Mouse (Mus musculus): ENCODE results near the gene Tmem37. TPM values are rescaled to one million over a fixed set of nuclear protein-coding genes. Genes with fewer than 3 reads are reported as not detected.
A peak's percentile ranks its signal among the peaks of the same experiment; 100 is the strongest.

Gene Tmem37
- total RNA-seq, 2 experiments from 2014 or later = 5.5 to 6.3 TPM

DNA sequence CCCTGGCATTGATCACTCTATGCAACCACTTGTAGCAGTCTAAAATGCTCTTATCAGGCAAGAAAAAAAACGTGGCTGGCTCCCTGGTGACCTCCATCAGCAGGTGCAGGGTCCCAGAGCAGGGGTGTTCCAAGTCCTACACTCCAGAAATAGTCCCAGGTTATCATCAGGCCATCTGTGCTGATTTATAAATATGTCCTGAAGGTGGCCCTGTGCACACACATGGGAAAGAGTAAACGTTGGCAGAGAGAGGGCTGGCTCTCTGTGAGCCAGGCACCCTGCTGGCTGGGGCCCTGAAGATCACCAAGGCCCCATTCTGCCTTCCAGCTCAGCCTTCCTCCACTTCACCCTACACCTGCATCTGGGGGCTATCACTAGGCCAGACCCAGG lies 48.8 kb downstream of the Tmem37 start:
- no peak for DNase-seq
- intact Hi-C loops (cut with DNase I) = no loop called here

DNA sequence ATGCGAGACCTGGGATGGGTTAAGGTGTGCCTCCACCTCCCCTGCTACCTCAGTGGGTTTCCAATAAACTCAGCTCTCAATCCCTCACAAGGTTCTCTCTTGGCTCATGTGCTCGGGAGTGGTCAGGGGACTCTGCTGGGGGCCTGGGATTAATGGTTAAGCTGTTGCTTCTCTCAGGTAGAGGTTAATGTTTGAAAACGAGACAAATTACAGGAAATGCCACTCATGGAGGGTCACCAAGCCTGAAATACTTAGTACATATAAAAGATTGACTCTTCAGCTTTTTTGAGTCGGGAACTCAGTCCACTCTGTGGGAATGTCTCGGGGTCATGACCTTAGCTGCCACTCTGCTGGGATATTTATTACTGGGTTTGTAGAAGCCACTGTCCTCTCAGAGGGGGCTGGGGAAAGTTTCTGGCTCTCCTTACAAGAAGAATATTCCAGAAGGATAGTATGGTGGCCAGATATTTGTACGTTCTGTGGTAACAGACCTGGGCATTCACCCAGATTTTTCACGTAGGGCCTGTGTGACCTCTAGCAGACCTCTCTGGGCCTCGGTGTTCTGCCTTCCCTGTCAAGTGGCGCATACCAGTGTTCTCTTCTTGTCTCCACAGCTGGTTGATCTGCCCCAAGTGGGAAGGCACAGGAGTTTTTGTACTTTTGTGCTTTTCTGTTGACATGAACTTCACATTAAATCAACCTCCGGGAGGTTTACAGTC lies 49.4 kb downstream of the Tmem37 start:
- peak in 1 of 2 experiments; percentile 28 for DNase-seq
- intact Hi-C loops (cut with DNase I) = no loop called here

DNA sequence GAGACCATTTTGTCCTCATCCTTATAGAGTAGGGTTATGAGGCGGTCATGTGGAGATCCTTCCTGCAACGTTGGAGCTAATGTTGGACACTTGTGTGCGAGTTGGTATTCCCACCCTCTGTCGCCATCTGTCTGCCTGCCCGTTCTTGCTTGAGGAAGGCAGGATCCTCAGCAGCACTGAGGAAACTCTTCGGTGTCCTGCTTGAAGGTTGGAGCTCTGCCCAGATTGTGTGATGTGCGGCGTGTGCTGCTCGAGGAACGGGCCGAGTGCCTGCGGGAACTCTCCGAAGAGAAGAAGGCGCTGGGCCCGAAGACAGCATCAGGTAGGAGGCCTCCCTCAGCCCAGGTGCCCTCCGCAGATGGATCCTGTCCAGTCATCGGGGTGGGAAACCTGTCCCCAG lies 51.9 kb downstream of the Tmem37 start:
- intact Hi-C loops (cut with DNase I) = no loop called here
- DNase-seq = no peak

DNA sequence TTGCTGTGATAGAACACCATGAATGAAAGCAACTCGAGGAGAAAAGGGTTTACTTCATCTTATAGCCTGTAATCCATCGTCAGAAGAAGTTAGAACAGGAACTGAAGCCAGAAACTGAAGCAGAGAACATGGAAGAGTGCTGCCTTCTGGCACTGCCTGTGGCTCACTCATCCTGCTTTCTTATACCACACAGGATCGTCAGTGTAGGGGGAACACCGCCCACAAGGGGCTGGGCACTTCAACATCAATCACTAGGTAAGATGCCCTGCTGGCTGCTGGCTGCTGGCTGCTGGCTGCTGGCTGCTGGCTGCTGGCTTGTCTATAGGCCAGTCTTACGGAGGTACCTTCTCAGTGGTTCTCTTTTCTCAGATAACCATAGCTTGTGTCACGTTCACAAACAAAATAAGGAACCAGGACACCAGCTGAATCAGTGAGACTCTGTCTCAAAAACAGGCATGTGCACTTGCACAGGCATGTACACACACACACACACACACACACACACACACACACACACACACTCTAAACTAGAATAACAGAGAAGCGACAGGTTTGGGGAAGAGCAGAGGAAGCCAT lies 53.5 kb downstream of the Tmem37 start:
- intact Hi-C loops (cut with DNase I) = no loop called here
- no peak for DNase-seq

DNA sequence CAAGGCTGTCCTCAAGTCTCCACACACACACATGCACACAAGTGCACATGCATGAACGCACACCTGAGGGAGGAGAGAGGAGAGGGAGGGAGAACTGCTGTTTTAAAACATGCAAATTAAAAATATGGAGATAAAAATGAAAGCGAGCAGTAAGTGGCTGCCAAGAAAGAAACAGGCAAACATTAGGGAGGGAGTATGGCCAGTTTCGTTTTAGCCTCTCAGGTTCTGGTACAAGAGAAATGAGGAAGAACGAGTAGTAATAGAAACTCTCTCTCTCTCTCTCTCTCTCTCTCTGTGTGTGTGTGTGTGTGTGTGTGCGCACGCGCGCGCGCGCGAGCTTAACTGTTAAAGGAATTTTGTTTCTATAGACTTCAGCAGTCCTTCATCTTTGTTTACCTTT lies 54.4 kb downstream of the Tmem37 start:
- DNase-seq = no peak
- intact Hi-C loops (cut with DNase I) = no loop called here

DNA sequence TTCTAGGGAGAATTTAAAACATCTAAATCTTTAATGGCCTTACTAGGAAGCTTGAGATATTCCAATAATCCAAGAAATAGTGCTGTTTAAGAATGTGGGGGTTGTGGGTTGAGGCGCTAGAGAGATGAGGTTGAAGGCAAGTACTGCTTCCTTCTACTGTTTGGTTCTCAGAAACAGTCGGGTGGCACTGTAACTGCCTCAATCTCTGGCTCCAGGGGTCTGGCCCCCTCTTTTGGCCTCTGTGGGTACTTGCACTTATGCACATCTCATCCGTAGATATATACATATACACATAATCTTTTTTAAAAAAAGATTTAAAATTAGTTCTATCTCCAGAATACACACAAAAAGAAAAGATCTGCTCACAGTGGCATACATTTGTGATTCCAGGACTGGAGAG lies 55.0 kb downstream of the Tmem37 start:
- no peak for DNase-seq
- intact Hi-C loops (cut with DNase I) = no loop called here

Other genes starting within 250 kb of the Tmem37 start
- gene Ptpn4, start 236.5 kb downstream of the Tmem37 start, total RNA-seq (2021) = 10 to 100 TPM; 32.1 to 32.8 TPM
- 1 to 10 TPM; 7.5 to 8.4 TPM for gene Tmem177, start 160.9 kb downstream of the Tmem37 start, total RNA-seq (2021)
- not detected for gene Cfap221, start 76.8 kb downstream of the Tmem37 start, total RNA-seq (2021)
- gene Sctr, start 67.2 kb downstream of the Tmem37 start, total RNA-seq (2021) = under 1 TPM in 1 of 2 experiments, not detected in 1; 0.24 TPM
- 100 to 1,000 TPM; 331 to 352 TPM for gene Dbi, start 47.0 kb upstream of the Tmem37 start, total RNA-seq (2021)
- 1 to 10 TPM; 5.4 to 5.5 TPM for gene 3110009E18Rik, start 47.1 kb upstream of the Tmem37 start, total RNA-seq (2021)
- 10 to 100 TPM; 29.6 to 32.7 TPM for gene Steap3, start 198.6 kb upstream of the Tmem37 start, total RNA-seq (2021)